Mouse (Mus musculus): ENCODE results near the gene Slc25a36. TPM values are rescaled to one million over a fixed set of nuclear protein-coding genes. Genes with fewer than 3 reads are reported as not detected.

Slc25a36 gene
- polyA plus RNA-seq, 1 experiment from 2014 or later, result 96.0 TPM

DNA sequence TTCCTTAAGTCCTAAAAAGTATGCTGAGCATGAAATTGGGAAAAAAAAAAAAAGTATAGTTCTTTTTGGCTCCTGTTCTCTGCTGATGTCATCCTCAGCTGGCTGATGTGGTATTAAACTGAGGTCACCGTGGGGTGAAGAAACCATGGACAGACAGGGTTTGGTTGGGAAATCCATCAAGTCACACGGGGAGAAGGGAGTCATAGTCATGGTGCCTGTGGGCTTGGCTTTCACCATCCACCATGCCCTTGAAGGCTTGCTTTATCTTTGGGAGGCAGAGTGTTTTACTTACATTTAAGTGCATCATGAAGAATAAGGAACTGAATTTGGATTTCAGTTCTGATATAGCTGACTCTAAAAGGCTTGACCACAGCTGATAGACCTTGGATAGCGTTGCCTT is 72.9 kb downstream of the Slc25a36 start:
- Histone ChIP-seq H3K9me3 (no peaks in the 10 kb centered on the region), H3K9ac (no peak overlapping the region), H3K36me3 (no peaks in the 10 kb centered on the region), H3K27me3 (no peaks in the 10 kb centered on the region), H3K4me3 (no peak overlapping the region), H3K27ac (no peak overlapping the region), H3K4me1 (no peaks in the 10 kb centered on the region), H3K4me2 (no peak overlapping the region)
- ATAC-seq (ENCODE audit: insufficient number of reproducible peaks, insufficient read depth, low FRiP score, low TSS enrichment, low read depth), result no peak
- WGBS, result 82% methylated on average over 3 of the region's 3 CpGs

DNA sequence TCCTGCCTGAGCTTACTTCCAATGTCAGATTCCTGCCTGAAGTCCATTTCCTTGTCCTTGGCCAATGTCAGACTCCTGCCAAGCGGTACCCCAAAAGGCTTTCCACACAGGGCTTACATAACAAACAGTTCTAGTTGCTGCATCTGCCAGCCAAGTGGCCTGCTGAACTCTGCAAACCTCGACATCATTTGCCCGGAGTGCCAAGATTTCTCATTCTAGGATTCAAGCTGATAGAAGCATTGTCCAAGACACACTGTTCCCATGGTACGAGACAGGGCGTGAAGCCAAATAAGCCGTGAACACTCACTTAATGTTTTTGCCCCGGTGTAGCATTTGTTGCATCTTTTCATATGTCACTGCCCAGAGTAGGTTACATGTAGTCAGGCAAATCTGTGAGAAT is 74.3 kb downstream of the Slc25a36 start:
- H3K9ac ChIP-seq, result no peak overlapping the region
- H3K27ac ChIP-seq, result no peak overlapping the region
- no peaks in the 10 kb centered on the region for H3K36me3 ChIP-seq
- WGBS, result 89% methylated on average over 7 of the region's 7 CpGs
- H3K4me2 ChIP-seq, result no peak overlapping the region
- no peak for ATAC-seq (ENCODE audit: insufficient number of reproducible peaks, insufficient read depth, low FRiP score, low TSS enrichment, low read depth)
- no peaks in the 10 kb centered on the region for H3K27me3 ChIP-seq
- H3K4me1 ChIP-seq, result no peaks in the 10 kb centered on the region
- no peaks in the 10 kb centered on the region for H3K9me3 ChIP-seq
- no peak overlapping the region for H3K4me3 ChIP-seq

DNA sequence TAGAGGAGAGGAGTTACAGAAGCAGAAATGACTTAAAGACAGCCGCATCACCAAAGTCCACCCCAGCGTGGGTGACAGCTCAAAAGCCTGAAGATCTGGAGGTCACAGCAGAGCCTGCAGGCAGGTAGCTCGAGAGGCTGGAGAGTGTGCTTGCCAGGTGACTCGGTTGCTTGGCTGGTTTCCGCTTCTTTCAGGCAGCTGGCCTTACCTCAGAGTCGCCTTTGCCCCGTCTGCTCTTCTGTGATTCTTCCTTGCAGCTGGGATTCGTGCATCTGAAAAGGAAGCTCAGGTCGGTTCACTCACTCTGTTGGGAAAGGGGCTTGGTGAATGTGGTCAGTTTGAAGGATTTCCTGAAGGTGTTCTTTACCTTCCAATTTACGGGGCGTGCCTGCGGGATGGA is 83.6 kb downstream of the Slc25a36 start:
- WGBS, result 70% methylated on average over 12 of the region's 12 CpGs
- Histone ChIP-seq H3K27ac (no peak overlapping the region), H3K27me3 (no peaks in the 10 kb centered on the region), H3K4me3 (no peak overlapping the region), H3K9me3 (no peaks in the 10 kb centered on the region), H3K9ac (no peak overlapping the region), H3K4me2 (no peak overlapping the region), H3K4me1 (no peaks in the 10 kb centered on the region), H3K36me3 (no peaks in the 10 kb centered on the region)
- no peak for ATAC-seq (ENCODE audit: insufficient number of reproducible peaks, insufficient read depth, low FRiP score, low TSS enrichment, low read depth)

DNA sequence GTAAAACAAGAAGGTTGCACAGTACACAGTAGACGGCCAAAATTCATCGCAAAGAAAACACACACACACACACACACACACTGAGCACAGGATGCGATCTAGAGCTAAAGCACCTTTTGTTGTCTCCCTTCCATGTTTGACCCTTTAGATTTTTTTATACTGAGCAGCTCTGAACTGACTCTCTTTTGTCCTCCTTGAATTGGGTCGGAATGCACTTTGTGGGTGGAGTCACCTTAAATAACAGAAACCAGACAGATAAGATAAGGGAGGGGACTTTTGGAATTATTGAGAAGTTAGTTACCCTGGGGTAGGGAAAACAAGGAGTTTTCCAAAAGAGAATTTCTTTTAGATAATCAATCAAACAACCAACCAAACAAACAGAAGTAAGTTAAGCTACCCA is 85.0 kb downstream of the Slc25a36 start:
- Histone ChIP-seq H3K4me2 (no peak overlapping the region), H3K4me3 (no peak overlapping the region), H3K27me3 (no peaks in the 10 kb centered on the region), H3K9ac (no peak overlapping the region), H3K4me1 (no peaks in the 10 kb centered on the region), H3K27ac (no peak overlapping the region), H3K9me3 (no peaks in the 10 kb centered on the region), H3K36me3 (no peaks in the 10 kb centered on the region)
- no peak for ATAC-seq (ENCODE audit: insufficient number of reproducible peaks, insufficient read depth, low FRiP score, low TSS enrichment, low read depth)
- WGBS, result 84% methylated on average over 4 of the region's 4 CpGs

Other genes with a start within 250 kb of the Slc25a36 start
- gene Pxylp1, start 218.5 kb downstream of the Slc25a36 start, polyA plus RNA-seq (2015; fragmentation: Nextera tagmentation; extraction: Ambion mirVana), result 29.1 and 33.7 TPM in 2 replicates
- 10.9 and 12.7 TPM in 2 replicates for gene Spsb4, start 92.3 kb downstream of the Slc25a36 start, polyA plus RNA-seq (2015; fragmentation: Nextera tagmentation; extraction: Ambion mirVana)